Mouse (Mus musculus) T-helper 2 cell (primary cell): Measurements from ENCODE around the gene Zfp653.
"Not testable (repeated sequence)": the region's sequence is repeated elsewhere in the genome, so short reads cannot be mapped to it uniquely, and the experiment has no call there.

Source experiments
- in situ Hi-C: fragments of 300-600 bp; cut with MboI, MseI; formaldehyde crosslinking; loops from one replicate; pipeline ENCODE4 v1.15.1; 2025; ENCODE audit warnings: high pct_unique_total_duplicates

Gene Zfp653

GRCm38 (mm10) chr9:22070791-22071573, at the start of gene Zfp653, which contains the start of gene Gm49318:
Gene Zfp653, minus strand, starts transcription at chr9:22071376.
Gene Gm49318, minus strand, starts transcription at chr9:22071259.
- in situ Hi-C loops: no loop called here

GRCm38 (mm10) chr9:22119543-22119942, 48.4 kb upstream of the Zfp653 start:
- in situ Hi-C loops: no loop called here

- in situ Hi-C loops: no loop called here
These were observed 46.7 kb upstream of the Zfp653 start for GRCm38 (mm10) chr9:22117754-22118456.

- in situ Hi-C loops: no loop called here
These were observed 45.7 kb upstream of the Zfp653 start, which contains the start of gene Elof1 for GRCm38 (mm10) chr9:22116740-22117426. Gene Elof1, minus strand, starts transcription at chr9:22117172.

- in situ Hi-C loops: no loop called here
These were observed 44.9 kb upstream of the Zfp653 start for GRCm38 (mm10) chr9:22116086-22116485.

GRCm38 (mm10) chr9:22115635-22116034, 44.5 kb upstream of the Zfp653 start:
- in situ Hi-C loops: no loop called here

GRCm38 (mm10) chr9:22108194-22108593, 37.0 kb upstream of the Zfp653 start:
- in situ Hi-C loops: no loop called here

GRCm38 (mm10) chr9:22099922-22100321, 28.7 kb upstream of the Zfp653 start:
- in situ Hi-C loops: no loop called here

- in situ Hi-C loops: no loop called here
These were observed 28.0 kb upstream of the Zfp653 start, which contains the start of gene Cnn1 for GRCm38 (mm10) chr9:22098993-22099696. Gene Cnn1, plus strand, starts transcription at chr9:22099216.

GRCm38 (mm10) chr9:22095854-22096307, 24.7 kb upstream of the Zfp653 start:
- in situ Hi-C loops: no loop called here

GRCm38 (mm10) chr9:22092746-22093145, 21.6 kb upstream of the Zfp653 start:
- in situ Hi-C loops: no loop called here

- in situ Hi-C loops: no loop called here
These were observed 18.8 kb upstream of the Zfp653 start for GRCm38 (mm10) chr9:22089986-22090385.

- in situ Hi-C loops: no loop called here
These were observed 18.1 kb upstream of the Zfp653 start for GRCm38 (mm10) chr9:22089281-22089680.

- in situ Hi-C loops: no loop called here
These were observed 15.9 kb upstream of the Zfp653 start for GRCm38 (mm10) chr9:22087034-22087618.

GRCm38 (mm10) chr9:22086012-22086411, 14.8 kb upstream of the Zfp653 start:
- in situ Hi-C loops: no loop called here

- in situ Hi-C loops: no loop called here
These were observed 14.1 kb upstream of the Zfp653 start, which contains the start of gene Ecsit for GRCm38 (mm10) chr9:22085022-22085834. Gene Ecsit, minus strand, starts transcription at chr9:22085438.

- in situ Hi-C loops: no loop called here
These were observed 13.5 kb upstream of the Zfp653 start for GRCm38 (mm10) chr9:22084667-22085021.

- in situ Hi-C loops: no loop called here
These were observed 5.0 kb upstream of the Zfp653 start for GRCm38 (mm10) chr9:22076223-22076622.

GRCm38 (mm10) chr9:22075778-22076177, 4.6 kb upstream of the Zfp653 start:
- in situ Hi-C loops: not testable (repeated sequence)

- in situ Hi-C loops: no loop called here
These were observed 1.1 kb upstream of the Zfp653 start for GRCm38 (mm10) chr9:22072276-22072675.
